Mouse (Mus musculus): ENCODE results near the gene Stk11ip.

The Stk11ip gene

DNA sequence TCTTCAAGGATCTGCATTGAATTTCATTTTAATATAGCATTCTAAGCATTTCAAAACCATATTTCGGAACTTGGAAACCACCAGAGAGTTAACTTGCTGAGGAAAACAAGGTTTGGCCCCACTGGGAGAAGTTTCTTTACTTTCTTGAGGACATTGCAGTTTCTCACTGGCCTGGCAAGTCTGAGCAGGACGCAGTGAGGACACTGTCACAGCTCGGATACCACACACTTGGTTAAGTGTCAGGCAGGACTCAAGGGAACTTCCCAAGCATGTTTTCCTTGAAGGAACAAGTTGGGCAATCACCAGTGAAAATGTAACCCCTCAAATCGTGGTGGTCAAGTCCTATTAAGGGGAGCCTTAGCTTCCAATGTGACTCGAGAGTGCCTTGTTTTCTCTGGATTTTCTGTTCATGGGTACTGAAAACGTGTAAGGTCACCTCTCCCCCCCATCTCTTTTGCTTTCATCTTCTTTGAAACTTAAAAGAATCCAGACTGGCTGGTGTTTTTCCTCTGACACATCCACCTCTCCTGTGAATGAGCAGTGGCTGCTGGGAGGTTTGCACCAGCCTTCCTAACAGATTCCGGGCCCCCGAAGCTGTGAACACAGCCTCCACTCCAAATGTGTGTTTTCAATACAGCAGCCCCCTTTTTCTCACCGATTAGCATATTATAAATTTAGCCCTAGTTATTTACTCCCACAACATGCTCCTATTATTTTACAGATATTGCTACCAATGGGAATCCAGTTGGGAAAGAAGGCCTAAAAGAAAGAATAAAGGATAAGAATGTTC lies 16.9 kb upstream of the Stk11ip start:
- DNase-seq (ENCODE audit: low read depth), result no peak

DNA sequence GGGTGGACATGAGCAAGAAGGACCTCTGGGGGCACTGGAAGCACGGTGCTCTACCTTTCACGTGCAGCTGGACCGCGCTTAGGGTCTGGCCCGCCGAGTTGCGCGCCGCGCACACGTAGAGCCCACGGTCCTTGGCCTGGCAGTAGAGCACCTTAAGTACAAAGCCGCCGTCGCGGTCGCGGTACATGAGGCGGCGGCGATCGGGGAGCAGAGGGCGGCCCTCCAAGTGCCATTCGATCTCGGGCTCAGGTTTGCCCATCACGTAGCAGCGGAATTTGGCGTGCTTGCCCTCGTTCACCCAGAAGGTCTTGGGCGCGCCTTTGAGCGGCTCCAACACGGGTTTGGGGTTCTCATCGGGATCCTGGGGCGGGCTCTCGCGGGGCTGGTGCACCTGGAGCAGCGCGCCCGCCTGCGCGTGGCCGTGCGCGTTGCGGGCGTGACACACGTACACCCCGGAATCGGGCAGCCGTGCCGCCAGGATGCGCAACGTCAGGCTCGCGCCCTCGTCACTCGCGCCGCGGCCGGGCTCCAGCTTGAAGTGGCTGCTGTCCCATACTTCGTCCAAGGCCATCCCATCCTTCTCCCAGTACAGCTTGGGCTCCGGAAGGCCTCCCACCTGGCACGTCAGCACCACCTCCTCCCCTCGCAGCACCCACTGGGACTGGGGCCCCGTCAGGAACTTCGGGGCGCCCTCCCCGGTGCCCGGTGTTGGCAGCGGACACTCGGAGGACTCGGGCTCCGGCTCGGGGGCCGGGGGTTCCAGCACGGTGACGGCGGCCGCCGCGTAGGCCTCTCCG lies 16.0 kb upstream of the Stk11ip start:
- DNase-seq (ENCODE audit: low read depth), result no peak

DNA sequence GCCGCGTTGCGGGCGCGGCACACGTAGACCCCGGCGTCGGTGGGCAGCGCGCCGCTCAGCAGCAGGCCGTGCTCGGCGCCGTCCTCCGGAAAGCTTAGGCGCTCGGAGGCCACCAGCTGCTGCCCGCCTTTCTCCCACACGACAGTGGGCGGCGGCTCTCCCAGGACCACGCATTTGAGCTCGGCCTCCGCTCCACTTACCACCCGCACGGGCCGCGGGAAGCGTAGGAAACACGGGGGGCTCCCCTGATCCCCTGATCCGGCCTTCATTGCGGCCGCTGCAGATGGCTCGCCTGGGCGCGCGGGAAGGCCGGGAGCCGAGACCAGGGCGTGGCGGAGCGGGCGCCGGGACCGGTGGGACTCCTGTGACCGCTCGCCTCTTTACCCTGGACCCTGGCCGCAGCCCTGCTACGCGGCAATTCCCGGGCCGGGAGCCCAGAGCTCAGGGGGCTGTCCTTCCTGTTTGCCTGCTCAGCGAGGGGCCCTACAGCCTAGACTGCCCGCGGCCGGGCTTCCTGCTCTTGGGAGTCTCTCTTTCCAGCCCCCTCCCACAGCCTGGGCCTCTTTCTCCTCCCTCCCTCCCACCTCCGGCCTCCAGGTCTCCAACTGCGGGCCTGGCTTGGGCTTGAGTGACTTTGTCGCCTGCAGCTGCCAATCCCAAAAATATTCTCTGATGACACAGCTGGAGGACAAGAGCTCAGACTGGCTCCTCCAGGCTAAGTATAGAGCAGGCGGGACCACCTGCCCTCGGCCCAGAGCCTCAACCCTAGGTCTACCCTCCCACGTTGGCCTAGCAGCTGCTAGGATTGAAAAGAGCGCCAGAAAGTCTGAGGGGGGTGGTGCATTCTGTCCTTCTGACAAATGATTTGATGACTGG lies 15.1 kb upstream of the Stk11ip start, which contains the start of gene Obsl1:
Gene Obsl1, minus strand, starts transcription at position 497 of the 876 bp plus-strand sequence.
- DNase-seq (ENCODE audit: low read depth), result no peak

DNA sequence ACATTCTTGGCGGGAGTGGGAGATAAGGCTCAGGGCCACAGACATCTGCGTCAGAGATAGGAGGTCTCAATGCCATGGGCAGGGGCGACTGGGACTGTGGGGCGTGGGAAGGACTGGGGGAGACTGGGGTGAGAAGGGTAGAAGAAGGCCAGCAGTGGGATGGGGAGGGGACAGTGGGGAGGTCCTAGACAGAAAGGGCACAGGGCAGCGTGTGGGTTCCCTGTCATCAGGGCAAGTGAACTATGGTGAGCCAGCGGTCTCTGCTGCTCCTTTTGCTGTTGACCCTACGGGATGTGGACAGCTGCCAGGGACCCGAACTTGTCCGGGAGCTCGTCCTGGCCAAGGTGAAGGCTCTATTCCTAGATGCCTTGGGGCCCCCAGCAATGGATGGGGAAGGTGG lies 14.3 kb upstream of the Stk11ip start, which contains the start of gene Inha:
Gene Inha, plus strand, starts transcription at position 72 of the 400 bp plus-strand sequence.
- no peak for DNase-seq (ENCODE audit: low read depth)

DNA sequence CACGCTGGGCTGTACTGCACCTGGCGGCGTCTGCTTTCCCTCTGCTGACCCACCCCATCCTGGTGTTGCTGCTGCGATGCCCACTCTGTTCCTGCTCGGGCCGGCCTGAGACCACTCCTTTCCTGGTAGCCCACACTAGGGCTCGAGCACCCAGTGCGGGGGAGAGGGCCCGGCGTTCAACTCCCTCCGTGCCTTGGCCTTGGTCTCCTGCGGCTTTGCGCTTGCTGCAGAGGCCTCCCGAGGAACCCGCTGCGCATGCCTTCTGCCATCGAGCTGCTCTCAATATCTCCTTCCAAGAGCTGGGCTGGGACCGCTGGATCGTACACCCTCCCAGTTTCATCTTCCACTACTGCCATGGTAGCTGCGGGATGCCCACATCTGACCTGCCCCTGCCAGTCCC lies 11.7 kb upstream of the Stk11ip start:
- no peak for DNase-seq (ENCODE audit: low read depth)

DNA sequence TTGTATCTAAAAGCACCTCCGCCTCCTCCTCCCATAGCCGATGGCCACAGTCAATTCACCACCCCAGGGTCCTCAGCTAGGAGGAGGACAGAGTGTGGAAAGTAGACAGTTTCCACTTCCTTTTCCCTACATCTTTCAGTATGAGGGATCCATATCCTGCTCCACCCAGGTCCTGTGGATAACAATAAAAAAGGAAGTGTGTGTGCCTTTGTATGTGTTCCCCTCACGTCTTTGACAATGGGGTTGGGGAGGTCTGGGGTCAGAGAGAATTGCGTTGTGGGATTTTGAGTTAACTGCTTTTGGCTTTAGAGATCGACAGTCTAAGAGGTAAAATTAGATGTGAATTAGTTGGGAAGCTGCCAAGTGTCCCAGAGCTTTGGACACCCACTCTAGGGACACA lies 11.2 kb upstream of the Stk11ip start:
- DNase-seq (ENCODE audit: low read depth), result no peak

DNA sequence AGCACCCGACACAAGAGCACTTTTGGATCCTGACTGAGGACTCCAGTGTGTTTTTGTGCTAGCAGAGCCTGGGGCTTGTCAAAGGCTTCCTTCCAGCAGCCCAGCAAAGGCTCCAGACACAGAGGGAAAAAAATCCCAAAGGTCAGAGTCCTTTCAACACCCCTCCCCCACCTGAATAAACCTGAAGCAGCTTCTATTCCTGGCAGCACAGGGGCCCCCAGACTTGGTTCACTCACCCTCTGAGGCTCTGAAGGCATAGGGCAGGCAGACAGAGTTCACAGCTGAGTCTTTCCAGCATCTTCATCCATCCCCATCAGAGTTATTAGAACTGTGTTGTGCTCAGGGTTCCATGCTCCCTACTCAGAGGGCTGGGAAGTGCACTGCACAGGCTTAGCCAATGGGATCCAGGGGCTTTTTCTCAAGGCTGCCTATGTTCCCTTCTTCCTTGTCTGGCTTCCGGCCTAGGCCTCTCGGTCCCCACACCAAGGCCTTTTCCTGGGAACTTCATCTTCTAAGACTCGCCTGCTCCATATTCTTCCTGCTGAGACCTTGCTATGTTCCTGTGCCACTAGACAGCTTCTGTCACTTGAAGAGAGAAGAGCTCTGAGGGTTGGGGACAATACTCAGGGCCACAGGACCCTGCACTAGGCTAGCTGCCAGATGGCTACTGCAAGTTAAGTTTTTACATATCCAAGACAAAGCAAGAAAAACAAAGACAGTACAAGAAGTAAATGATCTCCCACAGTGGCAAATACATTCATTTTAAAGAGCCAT lies 9.7 kb upstream of the Stk11ip start:
- no peak for DNase-seq (ENCODE audit: low read depth)

DNA sequence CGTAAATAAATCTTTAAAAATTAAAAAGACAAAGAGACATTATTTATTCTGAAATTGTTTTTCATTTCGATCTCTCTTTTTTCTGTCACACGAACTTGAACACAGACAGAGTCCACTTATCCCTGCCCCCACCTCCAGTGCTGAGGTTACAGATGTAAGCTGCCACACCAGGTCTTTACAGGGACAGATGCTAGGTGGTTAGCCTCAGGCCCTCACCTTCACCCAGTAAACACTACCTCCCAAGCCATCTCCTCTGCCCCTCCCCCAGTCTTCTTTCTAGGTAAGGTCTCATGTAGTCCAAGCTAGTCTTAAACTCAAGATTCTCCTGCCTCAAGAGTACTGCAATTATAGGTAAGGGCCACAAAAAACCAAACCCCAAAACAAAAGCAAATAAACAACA lies 8.8 kb upstream of the Stk11ip start:
- DNase-seq (ENCODE audit: low read depth), result no peak

DNA sequence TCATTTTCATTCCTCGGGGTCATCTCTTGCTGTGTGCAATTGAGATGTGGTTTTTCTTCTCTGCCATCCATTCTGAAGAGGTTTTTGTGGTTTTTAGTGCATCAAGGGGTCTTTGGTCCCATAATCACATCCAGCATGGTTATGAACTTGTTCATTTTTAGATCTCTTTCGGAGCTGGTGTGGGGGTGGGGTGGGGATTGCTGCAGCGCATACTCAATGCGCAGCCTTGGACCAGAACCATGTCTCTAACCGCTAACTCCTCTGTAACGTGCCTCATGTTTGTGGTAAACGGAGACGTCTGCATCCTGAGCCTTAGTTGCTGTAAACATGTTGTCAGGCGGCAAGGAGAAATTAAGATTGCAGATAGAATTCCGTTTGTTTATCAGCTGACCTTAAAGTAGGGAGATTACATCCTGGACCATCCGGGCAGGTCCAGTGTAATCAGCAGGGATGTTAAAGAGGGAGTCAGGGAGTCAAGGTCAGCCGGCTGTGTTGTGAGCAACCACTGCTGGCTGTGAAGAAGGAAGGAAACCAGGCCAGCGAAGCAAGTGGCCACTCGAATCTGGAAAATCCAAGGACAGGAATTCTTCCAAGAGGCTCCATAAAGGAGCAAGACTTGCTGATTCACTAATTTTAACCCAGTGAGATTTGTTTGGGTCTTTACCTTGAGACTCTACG lies 4.5 kb upstream of the Stk11ip start:
- DNase-seq (ENCODE audit: low read depth), result no peak

DNA sequence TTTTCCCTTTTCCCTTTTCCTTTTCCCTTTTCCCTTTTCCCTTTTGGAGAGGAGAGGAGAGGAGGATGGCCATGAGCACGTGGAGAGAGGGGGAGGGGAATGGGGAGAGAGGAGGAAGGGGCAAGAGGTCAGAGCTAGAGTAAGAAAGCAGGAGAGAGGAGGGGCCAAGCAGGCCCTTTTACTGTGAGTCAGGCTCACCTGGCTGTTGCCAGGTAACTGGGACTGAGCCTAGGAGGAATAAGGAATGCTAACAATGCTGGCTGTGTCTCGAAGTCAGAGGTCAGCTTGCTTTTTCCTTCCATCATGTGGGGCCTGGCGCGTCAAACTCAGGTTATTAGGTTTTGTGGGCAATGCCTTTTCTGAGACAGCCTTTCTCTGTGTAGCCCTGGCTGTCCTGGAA lies 3.3 kb upstream of the Stk11ip start:
- DNase-seq (ENCODE audit: low read depth), result no peak

DNA sequence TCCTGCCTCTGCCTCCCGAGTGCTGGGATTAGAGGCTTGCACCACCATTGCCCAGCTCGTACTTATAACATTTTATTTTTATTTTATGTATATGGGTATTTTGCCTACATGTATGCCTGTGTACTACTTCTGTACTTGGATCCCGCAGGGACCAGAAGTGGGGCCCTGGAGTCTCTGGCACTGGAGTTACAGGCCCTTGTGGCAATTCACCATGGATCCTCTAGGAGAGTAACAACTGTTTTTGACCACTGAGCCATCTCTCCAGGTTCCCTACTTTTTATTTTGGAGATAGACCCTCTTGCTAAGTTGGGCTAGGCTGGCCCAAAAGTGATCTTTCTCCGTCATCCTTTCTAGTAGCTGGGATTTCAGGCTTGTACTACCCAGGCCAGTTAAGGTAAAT lies 2.9 kb upstream of the Stk11ip start:
- no peak for DNase-seq (ENCODE audit: low read depth)

DNA sequence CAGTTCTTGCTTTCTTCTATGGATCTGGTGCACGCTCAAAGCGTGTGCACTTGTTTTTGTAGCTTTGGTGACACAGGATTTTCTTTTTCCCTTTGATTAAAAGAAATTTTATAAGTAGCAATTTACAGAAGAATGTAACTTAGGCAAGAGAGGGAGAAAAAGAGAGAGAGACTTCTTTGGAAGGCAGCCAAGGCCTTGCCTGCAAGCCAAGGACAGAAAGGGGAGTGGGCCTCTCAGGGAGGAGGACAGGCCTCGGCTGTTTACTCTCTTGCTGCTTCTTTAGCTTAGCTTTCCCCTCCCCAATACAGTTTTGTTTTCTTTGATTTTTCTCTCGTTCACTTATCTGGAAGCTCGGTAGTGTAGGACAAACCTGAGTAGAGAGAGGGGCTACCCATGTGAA lies 1.8 kb upstream of the Stk11ip start:
- DNase-seq (ENCODE audit: low read depth), result no peak

DNA sequence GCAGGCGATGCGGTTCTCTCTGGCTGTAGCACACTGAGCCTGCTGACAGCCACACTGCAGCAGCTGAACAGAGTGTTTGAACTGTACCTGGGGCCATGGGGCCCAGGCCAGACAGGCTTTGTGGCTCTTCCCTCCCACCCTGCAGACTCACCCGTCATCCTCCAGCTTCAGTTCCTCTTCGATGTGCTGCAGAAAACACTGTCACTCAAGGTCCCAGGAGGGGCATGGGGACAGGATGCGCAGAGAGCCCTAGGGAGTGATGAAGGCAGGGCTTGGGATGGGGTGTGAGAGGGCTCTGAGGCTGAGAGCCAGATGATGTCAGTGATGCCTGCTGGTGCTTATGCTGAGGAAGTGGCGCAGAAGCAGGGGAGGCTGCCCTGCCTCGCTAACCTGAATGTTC lies 3.4 kb downstream of the Stk11ip start:
- no peak for DNase-seq (ENCODE audit: low read depth)

DNA sequence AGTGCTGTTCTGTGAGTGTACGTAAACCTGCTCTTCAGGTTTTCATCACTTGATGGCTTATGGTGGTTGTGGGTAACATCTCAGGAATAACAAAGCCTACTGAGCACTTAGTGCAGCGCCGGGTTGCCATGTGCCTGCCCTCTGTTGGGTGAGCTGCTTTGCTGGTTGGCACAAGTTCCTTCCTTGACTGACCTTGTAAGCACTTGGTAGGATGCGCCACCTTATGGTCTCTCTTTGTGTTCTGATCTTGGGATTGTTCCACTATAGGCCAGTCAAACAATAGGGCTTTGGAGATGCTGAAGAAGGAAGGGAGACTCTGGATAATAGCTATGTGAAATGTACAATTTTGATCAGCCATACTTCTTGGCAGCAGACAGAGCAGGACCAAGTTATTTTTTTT lies 9.2 kb downstream of the Stk11ip start:
- no peak for DNase-seq (ENCODE audit: low read depth)

DNA sequence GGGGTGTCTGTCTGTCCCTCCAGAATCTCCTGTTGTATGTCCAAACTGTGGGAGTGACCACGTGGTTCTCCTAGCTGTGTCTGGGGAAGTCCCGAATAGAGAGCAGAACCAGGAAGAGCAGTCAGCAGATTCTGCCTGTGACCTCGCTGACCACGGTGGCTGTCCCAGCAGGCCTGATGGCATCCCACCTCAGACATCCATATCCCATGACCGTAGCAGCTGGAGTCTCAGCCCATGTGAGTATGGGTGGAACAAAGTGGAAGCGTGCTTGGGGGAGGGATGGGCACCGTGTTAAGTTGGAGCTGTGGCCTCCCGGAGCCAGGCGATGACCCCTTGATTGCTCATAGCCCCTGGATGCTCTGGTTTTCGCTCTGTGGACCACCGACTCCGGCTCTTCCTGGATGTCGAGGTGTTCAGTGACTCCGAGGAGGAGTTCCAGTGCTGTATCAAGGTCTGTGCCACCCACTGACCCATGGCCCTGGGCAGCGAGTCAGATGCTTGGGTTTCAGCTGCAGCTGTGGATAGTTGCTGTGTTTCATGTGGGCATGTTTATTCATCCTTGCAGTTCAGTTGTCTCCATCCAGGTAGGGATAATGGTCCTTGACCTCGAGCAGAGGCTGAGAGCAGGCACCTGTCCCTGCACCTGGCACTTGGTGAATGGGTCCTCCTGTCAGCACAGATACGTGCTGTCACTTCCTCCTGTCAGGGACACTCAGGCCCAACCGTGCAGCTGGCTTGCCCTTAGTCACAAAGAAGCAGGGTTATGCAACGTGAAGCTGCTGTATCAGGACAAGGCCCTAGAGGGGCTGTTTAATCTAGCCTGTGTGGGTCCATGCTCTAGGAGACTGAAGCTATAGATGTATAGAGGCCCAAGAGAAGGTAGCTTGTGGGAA lies 11.2 kb downstream of the Stk11ip start:
- no peak for DNase-seq (ENCODE audit: low read depth)

DNA sequence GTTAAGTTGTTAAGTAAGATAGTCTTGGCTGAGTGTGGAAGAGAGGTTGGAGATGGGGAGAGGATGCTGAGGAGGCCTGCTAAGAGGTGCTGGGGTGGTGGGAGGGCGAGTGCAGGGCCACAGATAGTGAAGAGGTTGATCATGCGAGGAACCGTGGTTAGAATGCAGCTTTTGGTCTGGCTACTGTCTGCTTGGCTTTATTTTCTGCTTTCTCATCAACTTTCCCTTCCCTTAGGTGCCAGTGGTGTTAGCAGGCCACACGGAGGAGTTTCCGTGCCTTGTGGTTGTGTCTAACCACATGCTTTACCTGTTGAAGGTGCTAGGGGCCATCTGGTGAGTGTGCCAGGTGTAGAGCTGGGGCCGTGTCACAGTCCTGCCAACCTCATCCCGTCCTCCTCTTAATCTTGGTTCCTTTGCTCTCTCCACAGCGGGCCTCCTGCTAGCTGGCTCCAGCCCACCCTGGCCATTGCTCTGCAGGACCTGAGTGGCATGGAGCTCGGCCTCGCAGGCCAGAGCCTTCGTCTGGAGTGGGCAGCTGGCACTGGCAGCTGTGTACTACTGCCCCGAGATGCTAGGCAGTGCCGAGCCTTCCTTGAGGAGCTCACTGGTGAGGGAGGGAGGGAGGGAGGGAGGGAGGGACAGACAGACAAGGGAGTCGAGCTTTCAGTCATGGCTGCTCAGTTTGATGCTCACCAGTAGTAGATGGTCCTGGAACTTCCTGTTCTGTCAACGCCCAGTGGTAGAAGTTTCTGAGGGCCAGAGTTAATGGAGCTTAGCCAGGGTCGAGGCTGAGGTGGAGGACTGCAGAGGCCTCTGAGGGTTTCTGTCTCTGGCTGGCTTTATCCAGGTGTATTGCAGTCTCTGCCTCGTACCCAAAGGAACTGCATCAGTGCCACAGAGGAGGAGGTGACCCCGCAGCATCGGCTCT lies 12.3 kb downstream of the Stk11ip start:
- DNase-seq (ENCODE audit: low read depth), result no peak

DNA sequence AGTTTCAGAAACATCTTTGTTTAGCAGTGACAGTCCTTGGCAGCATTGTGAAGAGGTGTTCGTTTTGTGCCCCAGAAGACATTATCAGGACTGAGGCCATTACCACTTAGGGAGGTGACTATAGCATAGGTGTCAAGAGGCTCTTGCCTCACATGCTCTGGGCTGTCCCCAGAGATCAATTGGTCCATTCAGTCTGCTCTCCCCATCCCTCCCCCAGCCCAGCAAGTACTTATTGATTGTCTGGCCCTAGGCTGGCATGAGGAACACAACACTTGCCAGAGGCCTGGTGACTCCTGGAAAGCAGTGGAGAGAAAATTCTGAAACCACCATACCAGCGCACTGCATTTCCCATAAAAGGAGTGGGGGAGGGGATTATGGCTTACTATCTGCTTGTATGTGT lies 16.3 kb downstream of the Stk11ip start:
- no peak for DNase-seq (ENCODE audit: low read depth)

DNA sequence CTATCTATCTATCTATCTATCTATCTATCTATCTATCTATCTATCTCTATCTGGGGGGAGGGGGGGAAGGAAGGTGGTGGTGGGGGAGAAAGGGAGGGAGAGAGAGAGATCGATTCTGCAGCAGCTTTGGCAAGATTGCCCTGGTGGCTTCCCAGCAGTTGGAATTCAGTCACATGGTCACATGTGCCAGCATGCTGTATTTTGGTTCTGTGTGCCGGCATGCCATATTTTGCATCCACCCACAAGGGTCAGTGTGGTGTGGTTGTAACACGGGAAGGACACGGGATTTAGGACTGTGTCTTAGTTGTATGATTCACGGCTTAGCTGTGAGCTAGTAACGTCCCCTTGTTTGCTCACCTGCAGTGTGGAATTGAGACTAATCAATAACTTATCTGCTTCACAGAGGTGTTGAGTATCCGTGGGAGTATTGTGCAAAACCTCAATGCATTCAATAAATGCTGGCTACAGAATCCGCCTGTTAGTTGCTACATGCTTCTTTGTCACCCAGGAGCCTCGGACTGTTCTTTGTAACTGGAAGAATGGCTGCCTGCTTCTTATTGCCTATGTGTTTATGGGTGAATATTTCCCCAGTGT lies 17.4 kb downstream of the Stk11ip start:
- no peak for DNase-seq (ENCODE audit: low read depth)
